Mouse (Mus musculus) stomach, postnatal 0 days (tissue): Measurements from ENCODE around the gene 1700037H04Rik.

Experiments used
- CTCF ChIP-seq: IDR thresholded peaks from 2 replicates; pipeline ENCODE4 v1.5.1; 2016; ENCODE audit warnings: antibody characterized with exemption, low read depth, mild to moderate bottlenecking, moderate library complexity
- EP300 ChIP-seq: optimal IDR thresholded peaks from 2 replicates; pipeline ENCODE3; 2016; ENCODE audit warnings: antibody characterized with exemption

GRCm38 (mm10) chr2:131172322-131172721 is 12.4 kb upstream of the 1700037H04Rik start:
- no peak for TF ChIP-seq CTCF
- TF ChIP-seq EP300: no peak
